Mouse (Mus musculus) T-helper 17 cell (primary cell): Measurements from ENCODE around the gene Gdf11.

Experiments
- in situ Hi-C, 2 experiments: fragments of 300-600 bp; cut with MboI, MseI; formaldehyde crosslinking; loops; 1 replicate in 1 of 2; 2 replicates in 1 of 2; pipeline ENCODE4 v1.15.1; 2025; ENCODE audit warnings: high pct_unique_total_duplicates in 2 of 2

Gene Gdf11

GRCm38 (mm10) chr10:128919966-128920365, 28.4 kb upstream of the Gdf11 start:
- in situ Hi-C loops = loop anchor here in 1 of 2 experiments (10.0 kb wide), 1 partner anchor 965 kb away; no protein-coding TSS in a partner anchor

- in situ Hi-C loops = no loop called here
Measured at GRCm38 (mm10) chr10:128919203-128919631, 27.7 kb upstream of the Gdf11 start.

- in situ Hi-C loops = no loop called here
Measured at GRCm38 (mm10) chr10:128918246-128918645, 26.7 kb upstream of the Gdf11 start.

- in situ Hi-C loops = no loop called here
Measured at GRCm38 (mm10) chr10:128917400-128917799, 25.9 kb upstream of the Gdf11 start.

- in situ Hi-C loops = no loop called here
Measured at GRCm38 (mm10) chr10:128916665-128917064, 25.1 kb upstream of the Gdf11 start.

GRCm38 (mm10) chr10:128915550-128915949, 24.0 kb upstream of the Gdf11 start:
- in situ Hi-C loops = no loop called here

GRCm38 (mm10) chr10:128913696-128914095, 22.2 kb upstream of the Gdf11 start:
- in situ Hi-C loops = no loop called here

- in situ Hi-C loops = no loop called here
Measured at GRCm38 (mm10) chr10:128913219-128913618, 21.7 kb upstream of the Gdf11 start.

GRCm38 (mm10) chr10:128912791-128913190, 21.3 kb upstream of the Gdf11 start:
- in situ Hi-C loops = no loop called here

GRCm38 (mm10) chr10:128912268-128912667, 20.8 kb upstream of the Gdf11 start:
- in situ Hi-C loops = no loop called here

- in situ Hi-C loops = no loop called here
Measured at GRCm38 (mm10) chr10:128911430-128911829, 19.9 kb upstream of the Gdf11 start.

GRCm38 (mm10) chr10:128910066-128910841, 18.7 kb upstream of the Gdf11 start:
- in situ Hi-C loops = no loop called here

GRCm38 (mm10) chr10:128909567-128910028, 18.1 kb upstream of the Gdf11 start:
- in situ Hi-C loops = no loop called here

GRCm38 (mm10) chr10:128908778-128909448, 17.4 kb upstream of the Gdf11 start:
- in situ Hi-C loops = no loop called here

- in situ Hi-C loops = loop anchor here in 1 of 2 experiments (5.0 kb wide), 1 partner anchor 138 kb away; no protein-coding TSS in a partner anchor
Measured at GRCm38 (mm10) chr10:128904812-128905211, 13.3 kb upstream of the Gdf11 start.

GRCm38 (mm10) chr10:128902409-128902988, 11.0 kb upstream of the Gdf11 start:
- in situ Hi-C loops = loop anchor here in 1 of 2 experiments (5.0 kb wide), 1 partner anchor 135 kb away; no protein-coding TSS in a partner anchor

- in situ Hi-C loops = loop anchor here in 1 of 2 experiments (5.0 kb wide), 1 partner anchor 134 kb away; no protein-coding TSS in a partner anchor
Measured at GRCm38 (mm10) chr10:128901409-128901808, 9.9 kb upstream of the Gdf11 start.

GRCm38 (mm10) chr10:128900698-128901097, 9.2 kb upstream of the Gdf11 start, which contains the start of gene Cd63:
Gene Cd63 (plus strand): TSS chr10:128900989.
- in situ Hi-C loops = loop anchor here in 1 of 2 experiments (5.0 kb wide), 1 partner anchor 133 kb away; no protein-coding TSS in a partner anchor

- in situ Hi-C loops = loop anchor here (5.0 kb wide), 2 partner anchors 133 to 168 kb away; no protein-coding TSS in a partner anchor
Measured at GRCm38 (mm10) chr10:128899759-128900490, 8.4 kb upstream of the Gdf11 start.

GRCm38 (mm10) chr10:128897501-128897900, 6.0 kb upstream of the Gdf11 start:
- in situ Hi-C loops = loop anchor here in 1 of 2 experiments (5.0 kb wide), 1 partner anchor 165 kb away; no protein-coding TSS in a partner anchor

- in situ Hi-C loops = loop anchor here in 1 of 2 experiments (5.0 kb wide), 1 partner anchor 165 kb away; no protein-coding TSS in a partner anchor
Measured at GRCm38 (mm10) chr10:128896807-128897206, 5.3 kb upstream of the Gdf11 start.
